Mouse (Mus musculus) lung, postnatal 0 days (tissue): Measurements from ENCODE around the gene Atxn7.

Experiments
- CTCF ChIP-seq: IDR thresholded peaks from 2 replicates; pipeline ENCODE4 v1.5.1; 2016; ENCODE audit warnings: antibody characterized with exemption, mild to moderate bottlenecking
- EP300 ChIP-seq: IDR thresholded peaks from 2 replicates; pipeline ENCODE4 v1.6.1; 2016; ENCODE audit warnings: antibody characterized with exemption, mild to moderate bottlenecking, control low read depth

GRCm38 (mm10) chr14:14086711-14087263 lies 125.5 kb downstream of the Atxn7 start:
- TF ChIP-seq CTCF (no peak), EP300 (no peak)
